Mouse (Mus musculus): ENCODE data around the gene Rgs7. TPM values are rescaled to one million over a fixed set of nuclear protein-coding genes. Genes with fewer than 3 reads are reported as not detected.

Gene Rgs7
- polyA plus RNA-seq, 1 experiment = 0.05 TPM

GRCm38 (mm10) chr1:175433128-175433527 lies 59.2 kb downstream of the Rgs7 start:
- Histone ChIP-seq H3K27me3 (ENCODE audit: control insufficient read depth, insufficient read depth, low read length) (no peaks in the 10 kb centered on the region), H3K4me3 (ENCODE audit: low read depth, low read length) (no peak overlapping the region), H3K4me1 (ENCODE audit: control insufficient read depth, insufficient read depth, insufficient read length, low read length) (no peaks in the 10 kb centered on the region), H3K27ac (ENCODE audit: insufficient read depth, low read depth, low read length) (no peak overlapping the region), H3K36me3 (ENCODE audit: control insufficient read depth, insufficient read depth, low read length) (no peaks in the 10 kb centered on the region)
- TF ChIP-seq CTCF (IDR thresholded peaks at IDR 0.05; ENCODE audit: extremely low read depth, insufficient read length, insufficient replicate concordance, low read depth, low read length) = no peak
- WGBS = 82% methylated on average over 6 of the region's 6 CpGs

DNA sequence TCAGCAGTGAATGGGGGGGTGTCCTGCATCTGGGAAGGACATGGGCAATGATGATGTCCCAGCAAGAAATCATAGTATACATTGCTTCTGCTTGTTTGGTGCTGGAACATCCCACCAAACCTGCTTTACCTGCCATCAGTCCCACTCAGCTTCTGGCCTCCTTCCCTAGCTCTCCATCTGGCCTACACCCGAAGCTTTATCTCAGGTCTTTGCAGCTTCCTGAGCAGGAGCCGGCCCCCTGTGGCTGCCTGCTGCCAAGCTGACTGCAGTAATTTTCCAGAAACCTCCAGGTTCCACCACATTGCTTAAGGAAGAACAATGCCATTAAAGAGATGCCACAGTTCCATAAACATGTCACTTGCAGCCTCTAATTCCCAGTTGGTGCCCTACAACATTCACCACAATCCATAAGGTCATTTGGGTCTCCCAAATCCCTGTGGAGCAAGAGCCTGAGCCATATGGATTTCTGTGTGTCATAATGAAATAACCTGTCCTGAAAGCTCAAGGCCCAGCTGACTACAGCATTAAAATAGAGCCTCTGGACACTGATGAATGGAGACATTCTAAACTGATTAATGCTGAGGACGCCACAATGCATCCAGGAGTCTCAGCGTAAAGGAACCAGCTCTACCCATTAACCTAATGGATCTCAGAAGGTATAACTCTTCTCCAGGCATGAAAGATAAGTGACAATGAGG lies 60.8 kb downstream of the Rgs7 start:
- Histone ChIP-seq H3K4me3 (ENCODE audit: low read depth, low read length) (no peak overlapping the region), H3K36me3 (ENCODE audit: control insufficient read depth, insufficient read depth, low read length) (no peaks in the 10 kb centered on the region), H3K27me3 (ENCODE audit: control insufficient read depth, insufficient read depth, low read length) (no peaks in the 10 kb centered on the region), H3K4me1 (ENCODE audit: control insufficient read depth, insufficient read depth, insufficient read length, low read length) (no peaks in the 10 kb centered on the region), H3K27ac (ENCODE audit: insufficient read depth, low read depth, low read length) (no peak overlapping the region)
- TF ChIP-seq POLR2A (IDR thresholded peaks at IDR 0.05; ENCODE audit: low read depth, low read length) (no peak), CTCF (IDR thresholded peaks at IDR 0.05; ENCODE audit: extremely low read depth, insufficient read length, insufficient replicate concordance, low read depth, low read length) (no peak)
- 60% methylated on average over 4 of the region's 4 CpGs for WGBS

DNA sequence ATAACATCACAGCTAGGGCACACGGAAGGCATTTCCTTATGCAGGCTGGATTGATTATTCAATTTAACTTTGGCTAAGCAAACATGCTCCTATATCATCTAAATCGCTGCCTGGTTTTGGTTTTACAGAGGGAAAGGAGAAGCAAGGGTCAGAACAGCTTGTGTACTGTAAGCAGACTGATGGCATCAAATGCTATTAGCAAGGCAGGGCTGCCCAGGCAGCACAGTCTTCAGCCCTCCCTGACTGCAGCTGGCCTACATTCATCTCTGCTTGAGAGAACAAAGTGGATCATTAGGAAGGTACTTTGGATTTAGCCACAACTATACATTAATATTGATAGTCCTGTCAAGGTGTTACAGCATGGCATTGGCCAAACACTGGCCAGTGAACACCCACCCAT lies 65.2 kb downstream of the Rgs7 start:
- 59% methylated on average over 2 of the region's 2 CpGs for WGBS
- Histone ChIP-seq H3K4me3 (ENCODE audit: low read depth, low read length) (no peak overlapping the region), H3K36me3 (ENCODE audit: control insufficient read depth, insufficient read depth, low read length) (no peaks in the 10 kb centered on the region), H3K4me1 (ENCODE audit: control insufficient read depth, insufficient read depth, insufficient read length, low read length) (no peaks in the 10 kb centered on the region), H3K27me3 (ENCODE audit: control insufficient read depth, insufficient read depth, low read length) (no peaks in the 10 kb centered on the region), H3K27ac (ENCODE audit: insufficient read depth, low read depth, low read length) (no peak overlapping the region)
- TF ChIP-seq CTCF (IDR thresholded peaks at IDR 0.05; ENCODE audit: extremely low read depth, insufficient read length, insufficient replicate concordance, low read depth, low read length) = no peak
- no peak for TF ChIP-seq POLR2A (IDR thresholded peaks at IDR 0.05; ENCODE audit: low read depth, low read length)

GRCm38 (mm10) chr1:175426393-175426792 lies 65.9 kb downstream of the Rgs7 start:
- H3K27me3 ChIP-seq (ENCODE audit: control insufficient read depth, insufficient read depth, low read length) = no peaks in the 10 kb centered on the region
- no peaks in the 10 kb centered on the region for H3K4me1 ChIP-seq (ENCODE audit: control insufficient read depth, insufficient read depth, insufficient read length, low read length)
- 87% methylated on average over 4 of the region's 4 CpGs for WGBS
- H3K4me3 ChIP-seq (ENCODE audit: low read depth, low read length) = no peak overlapping the region
- TF ChIP-seq POLR2A (IDR thresholded peaks at IDR 0.05; ENCODE audit: low read depth, low read length) = no peak
- no peak for TF ChIP-seq CTCF (IDR thresholded peaks at IDR 0.05; ENCODE audit: extremely low read depth, insufficient read length, insufficient replicate concordance, low read depth, low read length)
- H3K36me3 ChIP-seq (ENCODE audit: control insufficient read depth, insufficient read depth, low read length) = no peaks in the 10 kb centered on the region
- H3K27ac ChIP-seq (ENCODE audit: insufficient read depth, low read depth, low read length) = no peak overlapping the region

DNA sequence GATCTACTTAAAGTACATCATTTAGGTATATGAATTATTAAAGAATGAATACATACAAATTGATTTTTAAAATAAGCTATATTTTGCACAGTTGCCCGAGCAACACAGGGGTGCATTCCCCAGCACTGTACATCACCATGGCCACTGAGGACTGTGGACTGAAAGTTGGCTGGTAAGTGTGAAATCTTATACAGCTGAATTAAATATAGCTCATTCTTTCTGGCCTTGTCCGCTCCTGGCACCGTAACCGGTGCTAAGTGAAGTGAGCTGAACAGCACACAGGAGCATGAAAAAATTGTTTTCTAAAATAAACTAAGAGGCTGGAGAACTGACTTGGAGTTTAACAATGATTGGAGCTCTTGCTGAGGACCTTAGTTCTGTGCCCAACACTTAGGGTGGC lies 71.4 kb downstream of the Rgs7 start:
- H3K27me3 ChIP-seq (ENCODE audit: control insufficient read depth, insufficient read depth, low read length) = no peaks in the 10 kb centered on the region
- H3K4me3 ChIP-seq (ENCODE audit: low read depth, low read length) = no peak overlapping the region
- H3K27ac ChIP-seq (ENCODE audit: insufficient read depth, low read depth, low read length) = no peak overlapping the region
- H3K36me3 ChIP-seq (ENCODE audit: control insufficient read depth, insufficient read depth, low read length) = no peaks in the 10 kb centered on the region
- 88% methylated on average over 4 of the region's 4 CpGs for WGBS
- H3K4me1 ChIP-seq (ENCODE audit: control insufficient read depth, insufficient read depth, insufficient read length, low read length) = no peaks in the 10 kb centered on the region
- no peak for TF ChIP-seq POLR2A (IDR thresholded peaks at IDR 0.05; ENCODE audit: low read depth, low read length)
- TF ChIP-seq CTCF (IDR thresholded peaks at IDR 0.05; ENCODE audit: extremely low read depth, insufficient read length, insufficient replicate concordance, low read depth, low read length) = no peak

- Histone ChIP-seq H3K4me3 (ENCODE audit: low read depth, low read length) (no peak overlapping the region), H3K27me3 (ENCODE audit: control insufficient read depth, insufficient read depth, low read length) (no peaks in the 10 kb centered on the region), H3K4me1 (ENCODE audit: control insufficient read depth, insufficient read depth, insufficient read length, low read length) (no peaks in the 10 kb centered on the region), H3K36me3 (ENCODE audit: control insufficient read depth, insufficient read depth, low read length) (no peaks in the 10 kb centered on the region), H3K27ac (ENCODE audit: insufficient read depth, low read depth, low read length) (no peak overlapping the region)
- TF ChIP-seq CTCF (IDR thresholded peaks at IDR 0.05; ENCODE audit: extremely low read depth, insufficient read length, insufficient replicate concordance, low read depth, low read length) (no peak), POLR2A (IDR thresholded peaks at IDR 0.05; ENCODE audit: low read depth, low read length) (no peak)
- WGBS = 73% methylated on average over 9 of the region's 9 CpGs
Observed at GRCm38 (mm10) chr1:175415728-175416127, 76.6 kb downstream of the Rgs7 start.

DNA sequence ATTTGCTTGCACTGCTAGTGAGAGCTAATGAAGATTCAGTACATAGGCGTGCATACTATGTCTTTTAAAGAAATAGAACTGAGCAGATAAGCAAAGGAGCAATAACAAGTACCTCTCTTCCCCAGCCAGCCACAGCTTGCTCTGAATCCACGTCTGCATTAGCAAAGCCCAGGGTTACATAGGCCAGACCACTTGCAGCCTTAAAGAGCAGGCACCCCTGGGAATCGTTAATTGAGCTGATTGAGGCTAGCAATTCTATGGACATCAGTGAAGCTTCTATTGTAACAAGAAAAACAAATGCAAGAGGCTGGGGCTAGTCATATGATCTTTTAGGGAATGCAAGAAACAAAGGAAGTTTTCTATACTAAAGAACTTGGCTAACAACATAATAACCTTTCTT lies 81.9 kb downstream of the Rgs7 start:
- no peaks in the 10 kb centered on the region for H3K4me1 ChIP-seq (ENCODE audit: control insufficient read depth, insufficient read depth, insufficient read length, low read length)
- 50% methylated on average over 3 of the region's 3 CpGs for WGBS
- no peak overlapping the region for H3K27ac ChIP-seq (ENCODE audit: insufficient read depth, low read depth, low read length)
- H3K36me3 ChIP-seq (ENCODE audit: control insufficient read depth, insufficient read depth, low read length) = no peaks in the 10 kb centered on the region
- H3K4me3 ChIP-seq (ENCODE audit: low read depth, low read length) = no peak overlapping the region
- no peak for TF ChIP-seq POLR2A (IDR thresholded peaks at IDR 0.05; ENCODE audit: low read depth, low read length)
- TF ChIP-seq CTCF (IDR thresholded peaks at IDR 0.05; ENCODE audit: extremely low read depth, insufficient read length, insufficient replicate concordance, low read depth, low read length) = no peak
- no peaks in the 10 kb centered on the region for H3K27me3 ChIP-seq (ENCODE audit: control insufficient read depth, insufficient read depth, low read length)
